Mouse (Mus musculus) thymus, adult 2 months (tissue): Measurements from ENCODE around the gene Fstl1.

ENCODE experiments used
- CTCF ChIP-seq: fragments of 200-500 bp; IDR thresholded peaks from 2 replicates; pipeline ENCODE4 v1.5.1; 2012; ENCODE audit warnings: mild to moderate bottlenecking, control low read depth, low read length, moderate library complexity, borderline replicate concordance; ENCODE audit not compliant: control insufficient read depth, poor library complexity, insufficient read depth; ENCODE audit errors: extremely low read depth
- POLR2A ChIP-seq: fragments of 200-500 bp; IDR thresholded peaks from 2 replicates; pipeline ENCODE4 v1.6.1; 2012; ENCODE audit warnings: mild to moderate bottlenecking, low read length, control low read depth, moderate library complexity; ENCODE audit not compliant: control insufficient read depth, poor library complexity, insufficient read depth; ENCODE audit errors: extremely low read depth

DNA sequence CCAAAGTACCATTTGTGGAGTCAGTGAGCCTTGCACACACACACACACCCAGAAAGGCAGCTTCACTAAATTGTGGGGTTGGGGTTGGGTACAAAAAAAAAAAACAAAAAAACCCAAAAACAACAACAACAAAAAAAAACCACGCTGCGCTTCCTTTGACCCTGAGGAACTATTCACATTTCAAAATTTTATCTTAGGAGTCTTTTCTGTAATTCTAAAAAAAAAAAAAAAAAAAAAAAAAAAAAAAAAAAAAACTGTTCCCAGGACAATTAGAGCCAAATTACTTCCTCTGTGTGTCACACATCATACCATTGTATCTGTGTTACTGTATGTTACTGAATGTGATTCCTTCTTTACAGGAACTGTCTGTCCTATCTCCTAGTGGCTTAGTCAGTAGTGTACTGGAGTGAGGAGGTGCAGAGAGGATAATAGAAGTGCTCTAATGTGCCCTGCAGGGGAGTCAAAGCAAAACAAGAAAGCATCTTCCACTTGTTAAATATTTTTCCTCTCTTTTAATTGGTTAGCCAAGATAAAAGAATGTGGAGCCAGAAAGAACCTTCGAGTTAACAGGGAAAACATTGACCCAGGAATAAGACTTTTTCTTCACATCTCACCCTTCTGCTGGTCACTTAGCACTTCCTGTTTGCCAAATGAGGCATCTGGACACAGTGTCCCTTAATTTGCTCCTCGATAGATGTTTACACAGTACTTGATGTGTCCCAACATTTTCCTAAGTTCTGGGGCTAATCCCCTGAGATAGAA is 93.0 kb downstream of the Fstl1 start:
- TF ChIP-seq CTCF: no peak
- no peak for TF ChIP-seq POLR2A
